Mouse (Mus musculus): ENCODE measurements around the gene Idh1. TPM values are rescaled to one million over a fixed set of nuclear protein-coding genes. Genes with fewer than 3 reads are reported as not detected.

The Idh1 gene
- polyA plus RNA-seq, 1 experiment from 2014 or later, result 140 TPM

DNA sequence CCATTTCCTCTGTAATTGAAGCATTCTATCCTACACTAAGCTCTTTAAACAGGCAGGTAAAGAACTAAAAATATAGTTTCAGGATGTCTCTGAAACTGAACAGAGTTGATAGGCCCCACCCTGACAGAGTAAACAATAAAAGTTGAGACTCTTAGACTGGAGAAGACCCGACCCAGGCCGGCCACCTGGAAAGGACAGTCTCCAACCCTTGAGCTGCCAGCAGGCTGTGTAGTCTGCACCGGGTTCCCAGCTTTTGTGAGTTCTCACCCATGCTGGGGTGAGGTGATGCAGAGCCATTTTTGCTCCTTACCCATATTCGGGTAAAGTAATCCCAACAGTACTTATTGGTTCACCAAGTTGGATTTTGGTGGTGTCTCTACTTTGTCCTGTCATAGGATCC is 10.1 kb downstream of the Idh1 start:
- ATAC-seq (ENCODE audit: insufficient number of reproducible peaks, insufficient read depth, low FRiP score, low TSS enrichment, low read depth), result no peak
- Histone ChIP-seq H3K4me2 (no peak overlapping the region), H3K36me3 (peaks cover 35% of the 10 kb centered on the region), H3K9ac (replicated peaks) (no peak overlapping the region), H3K4me3 (replicated peaks) (no peak overlapping the region), H3K4me1 (replicated peaks) (peaks cover 14% of the 10 kb centered on the region), H3K27me3 (no peaks in the 10 kb centered on the region), H3K9me3 (no peaks in the 10 kb centered on the region), H3K27ac (no peak overlapping the region)
- WGBS, result 80% methylated on average over 4 of the region's 4 CpGs

DNA sequence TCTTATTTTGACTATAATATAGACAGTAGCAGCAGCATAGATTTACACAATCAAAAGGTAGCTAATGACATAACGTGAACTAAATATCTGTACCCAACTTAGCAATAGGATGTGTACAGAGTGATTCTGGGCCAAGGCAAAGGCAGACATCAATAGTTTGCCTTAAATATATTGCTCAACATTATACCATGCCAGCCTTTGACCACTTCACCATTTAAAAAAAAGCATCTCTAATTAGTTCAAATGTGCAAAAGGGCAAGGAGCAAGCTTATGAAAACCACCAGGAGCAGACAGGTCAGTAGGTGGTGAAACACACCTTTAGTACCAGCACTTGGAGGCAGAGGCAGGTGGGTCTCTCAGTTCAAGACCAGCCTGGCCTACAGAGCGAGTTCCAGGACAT is 12.6 kb downstream of the Idh1 start:
- no peaks in the 10 kb centered on the region for H3K27me3 ChIP-seq
- WGBS, result 98% methylated on average over 2 of the region's 2 CpGs
- no peak overlapping the region for H3K4me3 ChIP-seq (replicated peaks)
- no peak overlapping the region for H3K4me2 ChIP-seq
- H3K36me3 ChIP-seq, result peaks cover 58% of the 10 kb centered on the region
- no peak for ATAC-seq (ENCODE audit: insufficient number of reproducible peaks, insufficient read depth, low FRiP score, low TSS enrichment, low read depth)
- H3K9ac ChIP-seq (replicated peaks), result no peak overlapping the region
- H3K4me1 ChIP-seq (replicated peaks), result peaks cover 14% of the 10 kb centered on the region
- H3K9me3 ChIP-seq, result no peaks in the 10 kb centered on the region
- no peak overlapping the region for H3K27ac ChIP-seq

DNA sequence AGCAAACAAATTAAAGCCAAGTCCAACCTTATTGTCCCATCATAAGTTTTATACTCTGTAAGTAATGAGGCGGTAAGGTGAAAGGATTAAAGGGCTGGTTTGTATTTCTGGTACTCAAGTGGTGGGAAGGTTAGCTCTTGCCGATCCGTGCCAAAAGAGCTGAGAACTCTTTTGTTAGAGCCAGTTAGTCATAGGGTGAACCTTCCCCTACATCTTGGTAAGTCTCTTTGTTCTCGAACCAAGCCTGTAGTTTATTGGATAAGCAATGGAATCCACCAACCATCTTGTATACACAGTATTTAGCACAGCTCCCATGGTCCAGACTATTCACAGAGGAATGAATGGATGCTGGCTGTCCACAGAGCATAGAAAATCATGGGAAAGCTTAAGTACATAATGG is 14.7 kb downstream of the Idh1 start:
- WGBS, result 88% methylated on average over 4 of the region's 4 CpGs
- H3K36me3 ChIP-seq, result peaks cover 79% of the 10 kb centered on the region
- peaks cover 6% of the 10 kb centered on the region for H3K4me1 ChIP-seq (replicated peaks)
- no peak for ATAC-seq (ENCODE audit: insufficient number of reproducible peaks, insufficient read depth, low FRiP score, low TSS enrichment, low read depth)
- no peak overlapping the region for H3K4me2 ChIP-seq
- H3K9me3 ChIP-seq, result no peaks in the 10 kb centered on the region
- no peak overlapping the region for H3K27ac ChIP-seq
- no peak overlapping the region for H3K4me3 ChIP-seq (replicated peaks)
- no peaks in the 10 kb centered on the region for H3K27me3 ChIP-seq
- H3K9ac ChIP-seq (replicated peaks), result no peak overlapping the region

DNA sequence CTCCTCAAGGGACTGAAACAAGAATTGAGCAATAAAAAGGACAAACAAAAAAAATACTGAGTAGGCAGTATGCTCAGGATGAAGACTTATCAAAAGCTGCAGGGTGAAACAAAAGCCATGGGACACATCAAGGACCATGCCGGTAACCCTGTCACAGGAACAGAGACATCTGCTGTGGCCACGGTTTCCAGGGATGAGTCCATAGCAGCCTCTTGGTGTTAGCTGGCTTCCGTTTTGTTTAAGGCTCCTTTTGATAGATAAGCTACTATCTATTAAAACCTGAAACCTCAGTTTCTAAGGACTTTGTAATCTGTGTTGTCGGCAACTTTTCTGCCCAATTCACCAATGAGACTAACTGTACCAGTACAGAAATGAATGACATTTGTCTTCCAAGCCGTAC is 16.4 kb downstream of the Idh1 start:
- no peaks in the 10 kb centered on the region for H3K27me3 ChIP-seq
- no peak overlapping the region for H3K9ac ChIP-seq (replicated peaks)
- no peak overlapping the region for H3K27ac ChIP-seq
- no peaks in the 10 kb centered on the region for H3K9me3 ChIP-seq
- WGBS, result 92% methylated on average over 5 of the region's 5 CpGs
- H3K4me2 ChIP-seq, result no peak overlapping the region
- peaks cover 94% of the 10 kb centered on the region for H3K36me3 ChIP-seq
- ATAC-seq (ENCODE audit: insufficient number of reproducible peaks, insufficient read depth, low FRiP score, low TSS enrichment, low read depth), result no peak
- no peak overlapping the region for H3K4me3 ChIP-seq (replicated peaks)
- no peaks in the 10 kb centered on the region for H3K4me1 ChIP-seq (replicated peaks)

DNA sequence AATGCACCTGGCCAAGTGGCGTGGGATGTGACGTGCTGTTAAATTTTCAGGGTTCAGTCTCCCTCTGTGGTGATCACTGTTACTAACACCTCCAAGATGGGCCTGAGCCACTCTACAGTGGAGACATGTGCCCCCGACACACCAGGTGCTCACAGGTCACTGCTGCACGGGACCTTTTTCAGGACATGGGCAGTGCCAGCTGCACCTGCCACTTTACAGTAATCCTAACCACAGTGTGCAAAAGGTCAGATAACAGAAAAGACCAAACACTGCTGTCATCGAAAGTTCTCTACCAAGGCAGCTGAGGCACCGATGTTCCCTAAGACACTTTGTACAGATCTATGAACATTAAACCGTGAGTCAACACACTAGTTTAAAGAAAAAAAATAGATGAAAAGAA is 16.8 kb downstream of the Idh1 start:
- peaks cover 95% of the 10 kb centered on the region for H3K36me3 ChIP-seq
- H3K4me3 ChIP-seq (replicated peaks), result no peak overlapping the region
- H3K4me1 ChIP-seq (replicated peaks), result no peaks in the 10 kb centered on the region
- H3K27ac ChIP-seq, result no peak overlapping the region
- ATAC-seq (ENCODE audit: insufficient number of reproducible peaks, insufficient read depth, low FRiP score, low TSS enrichment, low read depth), result no peak
- no peak overlapping the region for H3K4me2 ChIP-seq
- H3K9me3 ChIP-seq, result no peaks in the 10 kb centered on the region
- H3K9ac ChIP-seq (replicated peaks), result no peak overlapping the region
- 91% methylated on average over 7 of the region's 7 CpGs for WGBS
- H3K27me3 ChIP-seq, result no peaks in the 10 kb centered on the region

DNA sequence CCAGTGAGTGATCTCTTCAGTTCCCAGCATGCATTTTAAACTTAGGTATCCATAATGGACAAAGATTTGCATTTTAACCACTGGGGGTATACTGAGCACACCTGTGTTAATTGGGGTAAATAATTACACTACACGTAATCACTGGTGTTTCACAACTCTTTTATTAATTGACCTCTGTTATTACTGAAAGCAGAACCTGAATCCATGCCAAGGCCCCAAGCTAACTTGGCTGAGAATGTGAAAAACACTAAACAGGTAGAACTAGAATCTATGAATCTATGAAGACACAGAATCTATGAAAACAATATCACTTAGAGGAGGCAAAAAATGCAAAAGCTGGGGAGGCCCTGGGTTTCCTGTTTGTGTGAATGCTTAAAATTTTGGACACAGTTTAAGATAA is 18.8 kb downstream of the Idh1 start:
- Histone ChIP-seq H3K36me3 (peaks cover 95% of the 10 kb centered on the region), H3K9ac (replicated peaks) (no peak overlapping the region), H3K4me1 (replicated peaks) (no peaks in the 10 kb centered on the region), H3K27ac (no peak overlapping the region), H3K27me3 (no peaks in the 10 kb centered on the region), H3K9me3 (no peaks in the 10 kb centered on the region), H3K4me2 (no peak overlapping the region), H3K4me3 (replicated peaks) (no peak overlapping the region)
- 88% methylated on average over 1 of the region's 1 CpGs for WGBS
- ATAC-seq (ENCODE audit: insufficient number of reproducible peaks, insufficient read depth, low FRiP score, low TSS enrichment, low read depth), result no peak

DNA sequence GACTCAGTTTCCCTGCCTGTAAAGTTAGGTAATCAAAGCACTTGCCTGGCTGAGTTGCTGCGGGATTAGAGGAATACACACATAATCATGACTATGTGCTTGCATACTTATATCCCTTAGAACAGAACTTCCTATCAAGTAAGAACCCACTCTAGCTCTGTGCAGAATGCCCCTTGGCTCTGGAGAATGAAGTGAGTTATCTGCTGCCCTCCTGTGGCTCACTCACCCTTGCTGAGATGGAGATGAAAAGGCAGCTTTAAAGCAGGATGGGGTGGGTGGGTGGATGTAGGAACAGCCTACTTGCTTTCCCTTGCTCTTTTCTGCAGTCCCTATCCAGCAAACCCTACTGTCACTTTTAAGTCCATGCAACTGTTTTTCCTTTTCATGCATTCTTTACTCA is 24.1 kb downstream of the Idh1 start:
- Histone ChIP-seq H3K36me3 (peaks cover 90% of the 10 kb centered on the region), H3K27me3 (no peaks in the 10 kb centered on the region), H3K4me2 (no peak overlapping the region), H3K4me1 (replicated peaks) (no peaks in the 10 kb centered on the region), H3K9me3 (no peaks in the 10 kb centered on the region), H3K4me3 (replicated peaks) (no peak overlapping the region), H3K27ac (no peak overlapping the region), H3K9ac (replicated peaks) (no peak overlapping the region)
- no peak for ATAC-seq (ENCODE audit: insufficient number of reproducible peaks, insufficient read depth, low FRiP score, low TSS enrichment, low read depth)
- WGBS, result 86% methylated on average over 1 of the region's 1 CpGs

DNA sequence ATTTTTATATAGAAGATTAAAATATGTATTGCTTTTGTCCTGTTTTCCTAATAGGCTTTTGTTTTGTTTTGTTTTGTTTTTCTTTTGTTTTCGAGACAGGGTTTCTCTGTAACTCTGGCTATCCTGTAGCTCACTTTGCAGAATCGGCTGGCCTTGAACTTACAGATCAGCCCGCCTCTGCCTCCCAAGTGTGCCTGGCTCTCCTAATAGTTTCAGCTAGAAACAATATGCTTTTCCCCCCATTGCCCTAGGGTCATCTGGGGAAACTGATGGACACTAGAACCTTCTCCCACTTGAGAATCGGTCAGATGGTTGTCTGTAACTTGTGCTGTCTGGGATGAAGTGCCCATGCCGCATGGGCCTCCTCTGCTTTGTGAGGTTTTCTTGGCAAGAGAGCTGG is 30.2 kb downstream of the Idh1 start:
- 91% methylated on average over 5 of the region's 5 CpGs for WGBS
- H3K9me3 ChIP-seq, result no peaks in the 10 kb centered on the region

DNA sequence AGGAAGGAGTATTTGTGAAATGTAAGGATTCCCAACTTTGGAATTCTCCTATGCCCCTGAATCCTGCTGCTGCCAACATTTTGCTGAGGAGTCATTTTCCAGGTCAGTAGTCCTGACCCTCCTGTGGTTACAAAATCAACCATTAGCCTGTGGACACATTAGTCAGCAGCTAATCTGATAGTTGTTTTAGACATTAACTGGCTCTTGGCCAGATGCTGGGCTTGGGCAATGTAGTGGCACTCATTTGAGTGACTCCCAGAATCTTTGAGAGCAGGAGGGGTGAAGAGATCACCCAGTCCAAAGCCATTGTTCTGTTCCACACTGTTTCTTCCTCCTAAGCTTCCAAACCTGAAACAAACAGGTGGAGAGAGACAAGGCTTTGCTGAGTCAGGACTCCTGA is 31.5 kb downstream of the Idh1 start:
- Histone ChIP-seq H3K4me1 (replicated peaks) (no peaks in the 10 kb centered on the region), H3K4me3 (replicated peaks) (no peak overlapping the region), H3K27ac (no peak overlapping the region), H3K27me3 (no peaks in the 10 kb centered on the region), H3K4me2 (no peak overlapping the region), H3K9me3 (no peaks in the 10 kb centered on the region), H3K36me3 (peaks cover 20% of the 10 kb centered on the region), H3K9ac (replicated peaks) (no peak overlapping the region)
- no peak for ATAC-seq (ENCODE audit: insufficient number of reproducible peaks, insufficient read depth, low FRiP score, low TSS enrichment, low read depth)

More for the DNA sequence above, 30.2 kb downstream of the Idh1 start:
- H3K4me3 ChIP-seq (replicated peaks), result no peak overlapping the region
- H3K36me3 ChIP-seq, result peaks cover 33% of the 10 kb centered on the region
- no peaks in the 10 kb centered on the region for H3K4me1 ChIP-seq (replicated peaks)
- no peak overlapping the region for H3K27ac ChIP-seq
- no peaks in the 10 kb centered on the region for H3K27me3 ChIP-seq
- no peak overlapping the region for H3K9ac ChIP-seq (replicated peaks)
- no peak for ATAC-seq (ENCODE audit: insufficient number of reproducible peaks, insufficient read depth, low FRiP score, low TSS enrichment, low read depth)
- H3K4me2 ChIP-seq, result no peak overlapping the region

DNA sequence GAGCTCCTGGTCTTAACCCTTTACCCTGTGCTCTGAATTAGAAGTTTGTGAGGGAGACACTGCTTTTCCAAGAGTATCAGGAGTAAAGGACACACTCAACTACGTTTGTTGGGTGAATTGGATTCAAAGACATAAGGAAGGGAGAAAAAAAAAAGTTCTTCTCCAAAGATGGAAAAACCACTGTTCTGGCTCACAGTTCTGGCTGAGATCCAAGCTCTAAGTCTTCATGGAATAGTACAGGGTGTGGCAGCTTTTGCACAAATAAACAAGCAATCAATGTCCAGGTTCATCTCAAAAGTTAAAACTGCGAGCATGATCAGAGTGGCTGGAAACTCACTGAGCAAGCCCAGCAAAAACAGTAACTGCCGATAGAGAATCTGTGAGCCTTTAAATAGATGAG is 38.3 kb downstream of the Idh1 start:
- H3K36me3 ChIP-seq, result no peaks in the 10 kb centered on the region
- no peaks in the 10 kb centered on the region for H3K4me1 ChIP-seq (replicated peaks)
- H3K27ac ChIP-seq, result no peak overlapping the region
- no peaks in the 10 kb centered on the region for H3K9me3 ChIP-seq
- 82% methylated on average over 3 of the region's 3 CpGs for WGBS
- no peak overlapping the region for H3K9ac ChIP-seq (replicated peaks)
- no peak for ATAC-seq (ENCODE audit: insufficient number of reproducible peaks, insufficient read depth, low FRiP score, low TSS enrichment, low read depth)
- H3K4me3 ChIP-seq (replicated peaks), result no peak overlapping the region
- H3K4me2 ChIP-seq, result no peak overlapping the region
- H3K27me3 ChIP-seq, result no peaks in the 10 kb centered on the region

DNA sequence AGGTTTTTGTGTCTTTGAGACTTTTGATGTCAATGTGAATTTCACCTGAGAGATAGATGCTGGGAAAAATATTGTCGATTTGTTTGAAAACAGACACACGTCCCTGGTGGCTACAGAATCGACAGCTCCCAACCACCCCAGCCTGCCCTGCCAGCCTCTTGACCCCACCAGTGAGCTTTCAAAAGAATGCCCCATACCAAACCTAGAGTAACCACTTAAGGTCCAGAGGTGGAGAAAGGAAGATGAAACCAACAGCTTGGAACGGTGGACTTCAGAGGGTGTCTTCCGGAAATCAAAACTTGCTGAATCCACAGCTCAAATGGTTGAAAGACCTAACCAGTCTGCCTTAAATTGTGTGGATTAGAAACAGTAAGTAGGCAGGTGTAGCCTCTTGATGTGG is 39.0 kb downstream of the Idh1 start:
- H3K9me3 ChIP-seq, result no peaks in the 10 kb centered on the region
- no peaks in the 10 kb centered on the region for H3K4me1 ChIP-seq (replicated peaks)
- H3K36me3 ChIP-seq, result no peaks in the 10 kb centered on the region
- no peak overlapping the region for H3K9ac ChIP-seq (replicated peaks)
- no peak for ATAC-seq (ENCODE audit: insufficient number of reproducible peaks, insufficient read depth, low FRiP score, low TSS enrichment, low read depth)
- H3K4me2 ChIP-seq, result no peak overlapping the region
- WGBS, result 93% methylated on average over 5 of the region's 5 CpGs
- no peaks in the 10 kb centered on the region for H3K27me3 ChIP-seq
- no peak overlapping the region for H3K4me3 ChIP-seq (replicated peaks)
- no peak overlapping the region for H3K27ac ChIP-seq

DNA sequence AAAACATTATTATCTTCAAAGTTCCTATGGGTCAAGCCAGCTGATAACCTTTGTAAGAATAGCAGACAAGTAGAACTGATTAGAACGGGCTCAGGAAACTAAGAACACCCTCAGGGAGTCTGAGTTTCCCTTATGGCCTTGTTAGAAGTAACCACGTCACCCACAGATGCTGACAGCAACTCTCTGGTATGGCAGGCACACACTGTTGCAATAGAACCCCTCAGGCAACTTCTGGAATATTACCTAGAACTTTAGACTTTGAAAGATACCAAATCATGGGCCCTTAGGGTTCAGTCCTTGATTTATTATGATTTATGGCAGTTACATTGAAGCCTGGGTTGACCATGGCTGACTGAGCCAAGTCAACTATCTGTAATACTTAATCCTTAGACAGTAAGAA is 39.7 kb downstream of the Idh1 start:
- Histone ChIP-seq H3K4me3 (replicated peaks) (no peak overlapping the region), H3K4me2 (no peak overlapping the region), H3K27me3 (no peaks in the 10 kb centered on the region), H3K4me1 (replicated peaks) (no peaks in the 10 kb centered on the region), H3K27ac (no peak overlapping the region), H3K9ac (replicated peaks) (no peak overlapping the region), H3K36me3 (no peaks in the 10 kb centered on the region), H3K9me3 (no peaks in the 10 kb centered on the region)
- no peak for ATAC-seq (ENCODE audit: insufficient number of reproducible peaks, insufficient read depth, low FRiP score, low TSS enrichment, low read depth)
- WGBS, result 57% methylated on average over 2 of the region's 2 CpGs

All from limb, embryonic 12.5 days (tissue).